Mouse (Mus musculus) fat pad, adult 2 months (tissue): ENCODE measurements around the gene Nfkbib.

ENCODE experiments used
- DNase-seq: peaks from one replicate; pipeline ENCODE4 v3.0.0-alpha.2; 2011; ENCODE audit warnings: low read depth, low spot score; ENCODE audit errors: extremely low read depth

Gene Nfkbib

GRCm38 (mm10) chr7:28767462-28767965, at the start of gene Nfkbib:
Gene Nfkbib (minus strand): TSS chr7:28767512.
- no peak for DNase-seq

- DNase-seq: no peak
These were observed 49.6 kb upstream of the Nfkbib start for GRCm38 (mm10) chr7:28816920-28817319.

- no peak for DNase-seq
These were observed 48.9 kb upstream of the Nfkbib start for GRCm38 (mm10) chr7:28816201-28816600.

GRCm38 (mm10) chr7:28815230-28815629, 47.9 kb upstream of the Nfkbib start:
- no peak for DNase-seq

GRCm38 (mm10) chr7:28814306-28815034, 47.2 kb upstream of the Nfkbib start:
- DNase-seq: no peak

GRCm38 (mm10) chr7:28812949-28813348, 45.6 kb upstream of the Nfkbib start:
- no peak for DNase-seq

- DNase-seq: no peak
These were observed 45.1 kb upstream of the Nfkbib start for GRCm38 (mm10) chr7:28812436-28812835.

- DNase-seq: no peak
These were observed 44.4 kb upstream of the Nfkbib start for GRCm38 (mm10) chr7:28811640-28812275.

GRCm38 (mm10) chr7:28811228-28811627, 43.9 kb upstream of the Nfkbib start:
- DNase-seq: no peak

GRCm38 (mm10) chr7:28810107-28811066, 43.1 kb upstream of the Nfkbib start:
- peak; percentile 99 for DNase-seq

GRCm38 (mm10) chr7:28809401-28810089, 42.2 kb upstream of the Nfkbib start:
- DNase-seq: no peak

- no peak for DNase-seq
These were observed 41.7 kb upstream of the Nfkbib start for GRCm38 (mm10) chr7:28808957-28809393.

GRCm38 (mm10) chr7:28808221-28808941, 41.1 kb upstream of the Nfkbib start, which contains the start of gene Hnrnpl:
Gene Hnrnpl (plus strand): TSS chr7:28808541.
- DNase-seq: no peak

GRCm38 (mm10) chr7:28807641-28808220, 40.4 kb upstream of the Nfkbib start:
- no peak for DNase-seq

GRCm38 (mm10) chr7:28806869-28807268, 39.6 kb upstream of the Nfkbib start:
- no peak for DNase-seq

GRCm38 (mm10) chr7:28803756-28804155, 36.4 kb upstream of the Nfkbib start:
- no peak for DNase-seq

GRCm38 (mm10) chr7:28802846-28803588, 35.7 kb upstream of the Nfkbib start:
- DNase-seq: no peak

- DNase-seq: peak; percentile 91
These were observed 34.8 kb upstream of the Nfkbib start for GRCm38 (mm10) chr7:28801901-28802670.
